Mouse (Mus musculus) liver, embryonic 14.5 days (tissue): ENCODE data around the gene Fndc10. TPM values are rescaled to one million over a fixed set of nuclear protein-coding genes. Genes with fewer than 3 reads are reported as not detected.

Source experiments
- ATAC-seq: fragments of 200-750 bp; cut with Nextera tagmentation; 2 replicates; pipeline ENCODE4 v1.8.0; 2017; ENCODE audit warnings: moderate number of reproducible peaks, mild to moderate bottlenecking, moderate library complexity; ENCODE audit not compliant: insufficient read depth
- DNase-seq, 3 experiments: peaks; one replicate each; pipeline ENCODE4 v3.0.0-alpha.2; 2012 to 2013; ENCODE audit warnings: low read depth in 3 of 3, low spot score in 3 of 3
- H3K27ac ChIP-seq: fragments of 300-500 bp; sonication (generic); 2 replicates; pipeline ENCODE4 v1.5.1; 2014; ENCODE audit warnings: moderate library complexity, mild to moderate bottlenecking, control low read depth, inconsistent platforms
- H3K27me3 ChIP-seq: fragments of 300-500 bp; sonication (generic); 2 replicates; pipeline ENCODE4 v1.6.1; 2014; ENCODE audit warnings: mild to moderate bottlenecking, low read length, moderate library complexity; ENCODE audit not compliant: control insufficient read depth, insufficient read depth
- H3K36me3 ChIP-seq: fragments of 300-500 bp; sonication (generic); replicated peaks from 2 replicates; pipeline ENCODE4 v1.6.1; 2014; ENCODE audit warnings: low read depth; ENCODE audit not compliant: control insufficient read depth, insufficient read depth
- H3K4me1 ChIP-seq, 2 experiments: fragments of 200-500 bp in 1 of 2; fragments of 300-500 bp in 1 of 2; sonication (generic) in 1 of 2; replicated peaks; 2 replicates each; pipeline ENCODE4 v1.6.1; 2012 to 2014; ENCODE audit warnings: antibody characterized with exemption in 1 of 2, inconsistent platforms in 1 of 2, low read length in 1 of 2; ENCODE audit not compliant: control insufficient read depth in 2 of 2, insufficient read depth in 2 of 2
- H3K4me2 ChIP-seq: fragments of 300-500 bp; sonication (generic); 2 replicates; pipeline ENCODE4 v1.6.1; 2014; ENCODE audit warnings: low read depth, mild to moderate bottlenecking, control low read depth, moderate library complexity
- H3K4me3 ChIP-seq, 2 experiments: fragments of 200-500 bp in 1 of 2; fragments of 300-500 bp in 1 of 2; sonication (generic) in 1 of 2; 2 replicates each; pipeline ENCODE4 v1.5.1; 2012 to 2014; ENCODE audit warnings: low read depth in 2 of 2, low read length in 2 of 2, mild to moderate bottlenecking in 2 of 2, control low read depth in 1 of 2, inconsistent platforms in 1 of 2, moderate library complexity in 1 of 2; ENCODE audit not compliant: insufficient read depth in 1 of 2
- H3K9ac ChIP-seq: fragments of 300-500 bp; sonication (generic); replicated peaks from 2 replicates; pipeline ENCODE4 v1.6.1; 2014; ENCODE audit warnings: mild to moderate bottlenecking, control low read depth, moderate library complexity
- H3K9me3 ChIP-seq: fragments of 300-500 bp; sonication (generic); 2 replicates; pipeline ENCODE4 v1.6.1; 2016; ENCODE audit warnings: low read length, mixed read lengths; ENCODE audit not compliant: control insufficient read depth
- CTCF ChIP-seq: IDR thresholded peaks from 2 replicates; pipeline ENCODE4 v1.5.1; 2016; ENCODE audit warnings: antibody characterized with exemption, low read depth, control low read depth
- EP300 ChIP-seq: IDR thresholded peaks from 2 replicates; pipeline ENCODE4 v1.6.1; 2016; ENCODE audit warnings: antibody characterized with exemption, low read depth
- WGBS: fragments of 180-500 bp; shearing (Covaris S2); extraction: QIAGEN DNeasy Blood & Tissue Kit; methylation state at CpG from one replicate; pipeline ENCODE4 v1.1.7; 2014; ENCODE audit not compliant: insufficient replicate concordance; 5-methylcytosine and 5-hydroxymethylcytosine counted together
- polyA plus RNA-seq, 2 experiments: library from polyadenylated mRNA; depleted of rRNA in 1 of 2; stranded (reverse) in 1 of 2; unstranded in 1 of 2; fragments of >200 nt; fragmentation: Nextera tagmentation in 1 of 2; extraction: Ambion mirVana in 1 of 2; gene quantifications; 2 replicates each; pipeline versions ENCODE4 v1.2.1 to v1.2.3; 2012 to 2014

Gene Fndc10
- polyA plus RNA-seq, 2 experiments: 0.15 to 0.58 TPM

DNA sequence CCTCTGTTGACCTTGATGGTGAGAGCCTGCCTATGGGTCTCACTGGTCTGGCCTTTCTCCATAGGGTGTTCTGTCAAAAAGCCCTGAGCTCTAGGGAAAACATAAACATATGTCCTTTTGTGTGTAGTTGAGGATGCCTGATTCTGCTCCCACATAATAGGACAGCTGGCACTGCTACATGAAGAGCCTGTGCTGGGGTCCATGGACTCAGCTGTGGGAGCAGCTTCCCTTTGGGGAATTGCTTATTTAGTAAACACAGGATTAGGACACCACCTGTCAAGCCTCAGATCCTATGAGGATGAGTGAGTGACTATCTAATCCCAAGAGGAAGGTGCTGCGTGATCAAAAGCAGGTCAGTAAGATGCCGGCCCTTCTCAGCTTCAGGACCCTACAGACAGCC lies 33.9 kb downstream of the Fndc10 start:
- H3K27me3 ChIP-seq: no peaks in the 10 kb centered on the region
- TF ChIP-seq EP300: no peak
- TF ChIP-seq CTCF: no peak
- H3K4me1 ChIP-seq: no peaks in the 10 kb centered on the region
- H3K4me2 ChIP-seq: no peak overlapping the region
- no peaks in the 10 kb centered on the region for H3K9me3 ChIP-seq
- H3K36me3 ChIP-seq: peaks cover 3% of the 10 kb centered on the region
- no peak overlapping the region for H3K9ac ChIP-seq
- H3K27ac ChIP-seq: no peak overlapping the region
- ATAC-seq (no peak), DNase-seq (no peak)
- no peak overlapping the region for H3K4me3 ChIP-seq
- 80% methylated on average over 2 of the region's 2 CpGs for WGBS

DNA sequence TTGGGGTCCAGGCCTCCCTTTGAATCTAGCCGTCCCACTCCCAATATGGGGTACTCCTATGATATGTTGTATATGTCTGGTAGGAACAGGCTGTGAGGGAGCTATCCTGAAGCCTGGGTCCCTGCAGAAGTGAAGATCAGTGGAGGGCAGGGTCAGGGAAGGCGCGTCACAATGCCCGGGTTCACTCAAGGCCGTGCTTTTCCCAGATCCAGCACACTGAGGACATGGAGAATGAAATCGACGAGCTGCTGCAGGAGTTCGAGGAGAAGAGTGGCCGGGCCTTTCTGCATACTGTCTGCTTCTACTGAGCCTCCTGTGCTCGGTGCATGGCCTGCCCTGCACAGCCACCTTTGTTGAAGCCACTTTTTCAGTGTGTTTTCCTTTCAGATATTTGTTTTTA lies 39.1 kb downstream of the Fndc10 start:
- 79% methylated on average over 10 of the region's 10 CpGs for WGBS
- Histone ChIP-seq H3K4me1 (peaks cover 3% of the 10 kb centered on the region in 2 experiments; a peak in 1 of 4 replicates), H3K4me2 (peak overlapping the region; percentile 92), H3K4me3 (no peak overlapping the region), H3K9ac (no peak overlapping the region), H3K36me3 (no peaks in the 10 kb centered on the region; the same call in none of the 2 replicates), H3K27ac (no peak overlapping the region), H3K27me3 (no peaks in the 10 kb centered on the region), H3K9me3 (no peaks in the 10 kb centered on the region)
- TF ChIP-seq CTCF (no peak), EP300 (no peak)
- DNase-seq (no peak), ATAC-seq (no peak)

DNA sequence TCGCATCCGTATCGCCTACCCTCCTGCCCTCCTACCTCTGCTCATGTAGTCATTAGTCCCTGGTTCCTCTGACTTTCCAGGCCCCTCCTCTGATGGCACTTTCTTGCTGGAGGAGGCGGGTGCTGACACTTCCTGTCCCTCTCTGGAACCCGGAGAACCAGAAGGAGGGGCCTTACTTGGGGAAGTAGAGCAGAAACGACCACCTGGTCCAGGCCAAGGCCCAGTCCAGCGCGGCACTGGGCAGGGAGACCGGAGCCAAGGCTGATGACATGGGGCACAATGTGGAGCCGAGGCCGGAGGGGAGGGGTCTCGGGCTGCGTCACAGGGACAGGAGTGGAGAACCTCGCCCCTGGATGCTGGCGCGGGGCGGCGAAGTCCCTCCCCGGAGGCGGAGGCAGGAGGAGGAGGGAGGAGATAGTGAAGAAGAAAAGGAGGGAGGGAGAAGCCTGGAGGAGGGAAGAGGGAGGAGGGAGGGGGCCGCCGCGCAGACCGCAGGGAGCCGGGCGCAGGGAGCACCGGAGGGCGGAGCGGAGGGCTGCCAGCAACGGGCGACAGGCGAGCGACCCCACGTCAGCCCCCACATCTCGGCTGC lies 40.3 kb downstream of the Fndc10 start, which contains the start of gene Tmem240:
Tmem240 (plus strand) TSS at position 451 of the 592 bp plus-strand sequence.
- ATAC-seq (peak; percentile 85), DNase-seq (peak; percentile 56 to 65 (median 57))
- TF ChIP-seq CTCF: no peak
- TF ChIP-seq EP300: no peak
- Histone ChIP-seq H3K9me3 (no peaks in the 10 kb centered on the region), H3K27me3 (no peaks in the 10 kb centered on the region), H3K4me2 (peak within 1 kb of the TSS; percentile 92), H3K27ac (no peak within 1 kb of the TSS), H3K4me3 (peak within 1 kb of the TSS; percentile 74 to 89), H3K36me3 (no peaks in the 10 kb centered on the region; the same call in none of the 2 replicates), H3K9ac (peak within 1 kb of the TSS; percentile 75), H3K4me1 (peaks cover 3% of the 10 kb centered on the region in 2 experiments; a peak in 1 of 4 replicates)
- WGBS: under 1% methylated on average over 35 of the region's 35 CpGs

GRCm38 (mm10) chr4:155734951-155735702 lies 41.0 kb downstream of the Fndc10 start:
- H3K27ac ChIP-seq: no peak overlapping the region
- H3K9me3 ChIP-seq: no peaks in the 10 kb centered on the region
- H3K4me1 ChIP-seq: peaks cover 3% of the 10 kb centered on the region in 2 experiments; a peak in 1 of 4 replicates
- H3K27me3 ChIP-seq: no peaks in the 10 kb centered on the region
- no peaks in the 10 kb centered on the region; the same call in none of the 2 replicates for H3K36me3 ChIP-seq
- H3K4me2 ChIP-seq: peak overlapping the region; percentile 92
- DNase-seq: no peak
- WGBS: 1% methylated on average over 53 of the region's 79 CpGs
- H3K4me3 ChIP-seq: peak overlapping the region; percentile 74 to 89
- peak overlapping the region; percentile 75 for H3K9ac ChIP-seq
- peak; percentile 68 for ATAC-seq
- TF ChIP-seq CTCF (no peak), EP300 (no peak)

DNA sequence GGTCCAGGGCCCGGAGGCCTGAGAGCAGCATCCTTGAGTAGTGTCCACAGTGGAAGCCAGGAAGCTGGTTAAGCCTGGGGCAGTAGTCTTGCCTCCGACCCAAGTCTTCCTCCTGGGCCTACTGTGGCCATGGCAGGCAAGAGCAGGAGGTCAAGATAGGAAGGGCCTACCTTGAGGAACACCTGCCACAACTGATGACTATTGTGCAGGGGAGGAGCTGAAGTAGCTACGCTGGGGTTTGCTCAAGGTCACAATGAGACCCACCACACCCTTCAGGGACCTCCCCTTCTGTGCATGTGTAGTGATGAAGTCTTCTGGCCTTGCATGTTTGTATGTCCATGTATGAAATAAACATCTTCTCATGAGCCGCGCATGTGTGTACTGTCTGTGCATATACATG lies 41.6 kb downstream of the Fndc10 start:
- peak overlapping the region; percentile 92 for H3K4me2 ChIP-seq
- no peak for ATAC-seq
- H3K9ac ChIP-seq: no peak overlapping the region
- no peak overlapping the region for H3K27ac ChIP-seq
- H3K9me3 ChIP-seq: no peaks in the 10 kb centered on the region
- peaks cover 3% of the 10 kb centered on the region in 2 experiments; a peak in 1 of 4 replicates for H3K4me1 ChIP-seq
- no peak for TF ChIP-seq CTCF
- no peak for TF ChIP-seq EP300
- DNase-seq: no peak
- H3K27me3 ChIP-seq: no peaks in the 10 kb centered on the region
- peak overlapping the region; percentile 74 to 89; a peak in 2 of 4 replicates for H3K4me3 ChIP-seq
- 70% methylated on average over 5 of the region's 5 CpGs for WGBS
- peaks cover 5% of the 10 kb centered on the region for H3K36me3 ChIP-seq
